Mouse (Mus musculus) G1E (cell line): ENCODE measurements at regions not wholly inside any gene's neighbourhood (a gene's known extent, or its start where the extent isn't known, plus 50 kb on each side); places are given as distances from the start of the nearest gene placed in this dataset.

ENCODE experiments used
- ATAC-seq: 2 replicates; pipeline ENCODE4 v1.8.0; 2016; ENCODE audit warnings: mild to moderate bottlenecking; ENCODE audit not compliant: insufficient number of reproducible peaks, poor library complexity, low FRiP score, severe bottlenecking; ENCODE audit errors: extremely low read depth
- DNase-seq: peaks from one replicate; pipeline ENCODE4 v3.0.0; 2012; ENCODE audit warnings: low spot score
- H3K27me3 ChIP-seq: 2 replicates; pipeline ENCODE4 v1.6.1; 2012; ENCODE audit warnings: mild to moderate bottlenecking, low read length, inconsistent platforms; ENCODE audit not compliant: insufficient read depth
- H3K36me3 ChIP-seq: replicated peaks from 2 replicates; pipeline ENCODE3; 2012; ENCODE audit warnings: mild to moderate bottlenecking, inconsistent platforms
- H3K4me1 ChIP-seq: 2 replicates; pipeline ENCODE4 v1.6.1; 2012; ENCODE audit warnings: low read depth, low read length, inconsistent platforms, mixed read lengths; ENCODE audit not compliant: insufficient read depth
- H3K4me3 ChIP-seq: 2 replicates; pipeline ENCODE4 v1.5.1; 2012; ENCODE audit warnings: low read depth, mild to moderate bottlenecking, inconsistent platforms, low read length, moderate library complexity, mixed read lengths
- H3K9me3 ChIP-seq: replicated peaks from 2 replicates; pipeline ENCODE4 v1.6.1; 2012; ENCODE audit warnings: inconsistent platforms
- CTCF ChIP-seq: IDR thresholded peaks from 2 replicates; pipeline ENCODE4 v1.5.1; 2012; ENCODE audit warnings: low read depth, low read length, inconsistent platforms, mixed read lengths
- GATA1 ChIP-seq: IDR thresholded peaks from 2 replicates; pipeline ENCODE4 v1.6.1; 2012; ENCODE audit warnings: borderline replicate concordance, low read length, inconsistent platforms, mixed read lengths
- GATA2 ChIP-seq: IDR thresholded peaks from 2 replicates; pipeline ENCODE4 v1.6.1; 2012; ENCODE audit warnings: low read depth, low read length, inconsistent platforms, borderline replicate concordance
- POLR2AphosphoS5 ChIP-seq: IDR thresholded peaks from 2 replicates; pipeline ENCODE4 v1.6.1; 2012; ENCODE audit warnings: low read depth, low read length, inconsistent platforms; ENCODE audit not compliant: insufficient replicate concordance
- TAL1 ChIP-seq: conservative IDR thresholded peaks from 2 replicates; pipeline ENCODE4 v1.6.1; 2012; ENCODE audit warnings: low read depth, low read length, inconsistent platforms, mixed read lengths

DNA sequence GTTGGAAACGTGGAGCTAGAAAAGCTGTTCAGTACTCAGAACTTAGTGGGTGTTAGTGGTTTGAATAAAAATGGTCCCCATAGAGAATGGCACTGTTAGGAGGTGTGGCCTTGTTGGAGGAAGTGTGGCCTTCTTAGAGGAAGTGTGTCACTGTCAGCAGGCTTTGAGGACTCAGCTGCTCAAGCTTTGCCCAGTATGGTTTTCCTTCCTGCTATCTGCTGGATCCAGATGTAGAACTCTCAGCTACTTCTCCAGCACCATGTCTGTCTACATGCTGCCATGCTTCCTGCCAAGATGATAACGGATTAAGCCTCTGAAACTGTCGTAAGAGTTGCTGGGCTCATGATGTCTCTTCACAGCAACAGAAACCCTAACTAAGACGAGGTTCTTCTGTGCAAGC lies 59.8 kb upstream of the Rreb1 start:
- no peak overlapping the region for H3K4me3 ChIP-seq
- no peak for DNase-seq
- no peak for ATAC-seq

More for the DNA sequence above, 59.8 kb upstream of the Rreb1 start:
- Histone ChIP-seq H3K4me1 (peaks cover 8% of the 10 kb centered on the region), H3K36me3 (no peaks in the 10 kb centered on the region), H3K9me3 (no peaks in the 10 kb centered on the region), H3K27me3 (peaks cover 18% of the 10 kb centered on the region)
- TF ChIP-seq POLR2AphosphoS5 (no peak), GATA1 (no peak), GATA2 (no peak), TAL1 (no peak), CTCF (no peak)
